Mouse (Mus musculus) small intestine, adult 2 months (tissue): ENCODE data around the gene Mttp. TPM values are rescaled to one million over a fixed set of nuclear protein-coding genes. Genes with fewer than 3 reads are reported as not detected.

Experiments used
- H3K27ac ChIP-seq: fragments of 200-500 bp; 2 replicates; pipeline ENCODE4 v1.5.1; 2012; ENCODE audit warnings: low read depth, low read length, control low read depth, inconsistent platforms; ENCODE audit not compliant: insufficient read depth
- H3K27me3 ChIP-seq: fragments of 200-500 bp; 2 replicates; pipeline ENCODE4 v1.6.1; 2012; ENCODE audit warnings: mild to moderate bottlenecking, moderate library complexity, low read length, inconsistent platforms; ENCODE audit not compliant: control insufficient read depth, insufficient read depth
- H3K36me3 ChIP-seq: fragments of 200-500 bp; 2 replicates; pipeline ENCODE4 v1.6.1; 2012; ENCODE audit warnings: mild to moderate bottlenecking, low read length, control low read depth, inconsistent platforms; ENCODE audit not compliant: control insufficient read depth, insufficient read depth
- H3K4me1 ChIP-seq: fragments of 200-500 bp; 2 replicates; pipeline ENCODE4 v1.6.1; 2012; ENCODE audit warnings: low read length, inconsistent platforms, mixed read lengths; ENCODE audit not compliant: control insufficient read depth, insufficient read depth, insufficient read length
- H3K4me3 ChIP-seq: fragments of 200-500 bp; 2 replicates; pipeline ENCODE4 v1.5.1; 2012; ENCODE audit warnings: low read depth, mild to moderate bottlenecking, control low read depth, inconsistent platforms, low read length, moderate library complexity
- CTCF ChIP-seq: fragments of 200-500 bp; IDR thresholded peaks from 2 replicates; pipeline ENCODE4 v1.5.1; 2012; ENCODE audit warnings: low read depth, mild to moderate bottlenecking, control low read depth, inconsistent platforms, low read length, moderate library complexity, mixed read lengths; ENCODE audit not compliant: insufficient replicate concordance, insufficient read length; ENCODE audit errors: extremely low read depth
- POLR2A ChIP-seq: fragments of 200-500 bp; IDR thresholded peaks from 2 replicates; pipeline ENCODE4 v1.6.1; 2012; ENCODE audit warnings: low read depth, mild to moderate bottlenecking, control low read depth, inconsistent platforms, low read length, moderate library complexity
- WGBS: fragments of 180-500 bp; shearing (Covaris S2); methylation state at CpG from one replicate; pipeline ENCODE4 v1.1.7; 2018; 5-methylcytosine and 5-hydroxymethylcytosine counted together
- polyA plus RNA-seq: library from polyadenylated mRNA; depleted of rRNA; stranded (reverse); fragments of >200 nt; gene quantifications from 2 replicates; pipeline ENCODE4 v1.2.3, GENCODE M21; 2012

Gene Mttp
- polyA plus RNA-seq, 1 experiment, result 108 TPM

- no peak for TF ChIP-seq POLR2A
- no peak for TF ChIP-seq CTCF
- 92% methylated on average over 1 of the region's 1 CpGs for WGBS
- H3K27ac ChIP-seq, result no peak overlapping the region
- no peak overlapping the region for H3K4me3 ChIP-seq
- no peaks in the 10 kb centered on the region for H3K36me3 ChIP-seq
- H3K27me3 ChIP-seq, result no peaks in the 10 kb centered on the region
- H3K4me1 ChIP-seq, result no peaks in the 10 kb centered on the region
These were observed 61.6 kb downstream of the Mttp start for GRCm38 (mm10) chr3:138083073-138083637.

GRCm38 (mm10) chr3:138078701-138079100 is 66.1 kb downstream of the Mttp start:
- Histone ChIP-seq H3K27ac (no peak overlapping the region), H3K4me1 (no peaks in the 10 kb centered on the region), H3K4me3 (no peak overlapping the region), H3K36me3 (no peaks in the 10 kb centered on the region), H3K27me3 (no peaks in the 10 kb centered on the region)
- TF ChIP-seq POLR2A, result no peak
- WGBS, result 88% methylated on average over 1 of the region's 1 CpGs

- 80% methylated on average over 11 of the region's 11 CpGs for WGBS
- no peak overlapping the region for H3K4me3 ChIP-seq
- TF ChIP-seq CTCF (no peak), POLR2A (no peak)
- H3K27me3 ChIP-seq, result no peaks in the 10 kb centered on the region
- H3K36me3 ChIP-seq, result no peaks in the 10 kb centered on the region
- H3K4me1 ChIP-seq, result no peaks in the 10 kb centered on the region
- no peak overlapping the region; the same call in 1 of the 2 replicates for H3K27ac ChIP-seq
These were observed 67.1 kb downstream of the Mttp start for GRCm38 (mm10) chr3:138077476-138078340.

- 85% methylated on average over 8 of the region's 8 CpGs for WGBS
- no peak overlapping the region for H3K27ac ChIP-seq
- no peaks in the 10 kb centered on the region for H3K4me1 ChIP-seq
- TF ChIP-seq CTCF, result no peak
- no peak for TF ChIP-seq POLR2A
- H3K4me3 ChIP-seq, result no peak overlapping the region
- no peaks in the 10 kb centered on the region for H3K36me3 ChIP-seq
- no peaks in the 10 kb centered on the region for H3K27me3 ChIP-seq
These were observed 69.6 kb downstream of the Mttp start for GRCm38 (mm10) chr3:138075209-138075608.

GRCm38 (mm10) chr3:138074214-138074613 is 70.6 kb downstream of the Mttp start:
- TF ChIP-seq CTCF, result no peak
- no peak for TF ChIP-seq POLR2A
- Histone ChIP-seq H3K27me3 (no peaks in the 10 kb centered on the region), H3K36me3 (no peaks in the 10 kb centered on the region), H3K4me1 (no peaks in the 10 kb centered on the region), H3K27ac (no peak overlapping the region), H3K4me3 (no peak overlapping the region)
- WGBS, result 94% methylated on average over 1 of the region's 1 CpGs

- WGBS, result 86% methylated on average over 10 of the region's 10 CpGs
- no peak overlapping the region for H3K4me3 ChIP-seq
- H3K27ac ChIP-seq, result no peak overlapping the region
- TF ChIP-seq CTCF (no peak), POLR2A (no peak)
- H3K4me1 ChIP-seq, result no peaks in the 10 kb centered on the region
- no peaks in the 10 kb centered on the region for H3K27me3 ChIP-seq
- no peaks in the 10 kb centered on the region for H3K36me3 ChIP-seq
These were observed 73.2 kb downstream of the Mttp start for GRCm38 (mm10) chr3:138071476-138072073.

GRCm38 (mm10) chr3:138071004-138071403 is 73.8 kb downstream of the Mttp start:
- Histone ChIP-seq H3K36me3 (no peaks in the 10 kb centered on the region), H3K27me3 (no peaks in the 10 kb centered on the region), H3K4me3 (no peak overlapping the region), H3K4me1 (no peaks in the 10 kb centered on the region; the same call in 1 of the 2 replicates), H3K27ac (no peak overlapping the region)
- no peak for TF ChIP-seq CTCF
- no peak for TF ChIP-seq POLR2A
- WGBS, result 52% methylated on average over 1 of the region's 1 CpGs
